ENCODE assay signal across 28 mouse cellular contexts in genomic region chr5:148715218-148715991, GRCm38 (mm10).
DNase-seq lines count a peak whose midpoint lies in the region; ATAC-seq and TF ChIP-seq lines count a peak whose summit lies in the region.
"Had no signal": no experiment of that assay in that cellular context is flagged by ENCODE, and none has a peak within 500 bp of the region (broad histone marks: within the 10 kb centered on the region; RNA-seq: fewer than 3 reads in every experiment).

No protein-coding gene starts in this region.

- H3K4me3 ChIP-seq in lung, embryonic 16.5 days (ENCODE audit: low read length), result no peak overlapping the region
- H3K4me3 ChIP-seq in intestine, embryonic 16.5 days (ENCODE audit: low read length), result no peak overlapping the region
- H3K4me3 ChIP-seq in stomach, embryonic 14.5 days (ENCODE audit: low read depth, low read length), result no peak overlapping the region
- H3K4me3 ChIP-seq in layer of hippocampus, adult 2 months, result no peak overlapping the region
- H3K4me3 ChIP-seq: embryonic facial prominence, embryonic 13.5 days; erythroblast, embryonic 14.5 days; forebrain, embryonic 12.5 days; gastrocnemius, adult 2 months; limb, embryonic 15.5 days; megakaryocyte, embryonic 14.5 days; neural tube, embryonic 12.5 days had no signal

- H3K27me3 ChIP-seq in lung, embryonic 16.5 days (ENCODE audit: control insufficient read depth, insufficient read depth, low read depth, low read length), result no peaks in the 10 kb centered on the region
- H3K27me3 ChIP-seq in intestine, embryonic 16.5 days (replicated peaks; ENCODE audit: control insufficient read depth, insufficient read depth, low read length), result no peaks in the 10 kb centered on the region
- H3K27me3 ChIP-seq in stomach, embryonic 14.5 days (ENCODE audit: control insufficient read depth, insufficient read depth, low read length), result no peaks in the 10 kb centered on the region
- H3K27me3 ChIP-seq: embryonic facial prominence, embryonic 13.5 days; forebrain, embryonic 12.5 days; limb, embryonic 15.5 days; neural tube, embryonic 12.5 days had no signal

- peaks cover 7% of the 10 kb centered on the region for H3K9me3 ChIP-seq in lung, embryonic 16.5 days (ENCODE audit: control insufficient read depth, low read length)
- no peaks in the 10 kb centered on the region for H3K9me3 ChIP-seq in intestine, embryonic 16.5 days (ENCODE audit: control insufficient read depth, low read length)
- H3K9me3 ChIP-seq in stomach, embryonic 14.5 days (ENCODE audit: control insufficient read depth, low read depth, low read length), result no peaks in the 10 kb centered on the region
- H3K9me3 ChIP-seq: limb, embryonic 15.5 days; neural tube, embryonic 12.5 days had no signal

- WGBS in lung, embryonic 16.5 days, result 44% methylated on average over 15 of the region's 15 CpGs
- WGBS in intestine, embryonic 16.5 days, result 46% methylated on average over 15 of the region's 15 CpGs
- WGBS in stomach, embryonic 14.5 days, result 58% methylated on average over 15 of the region's 15 CpGs

- no peak overlapping the region for H3K4me2 ChIP-seq in lung, embryonic 16.5 days (ENCODE audit: low read depth, low read length)
- H3K4me2 ChIP-seq in intestine, embryonic 16.5 days (ENCODE audit: low read depth, low read length), result no peak overlapping the region
- no peak overlapping the region for H3K4me2 ChIP-seq in stomach, embryonic 14.5 days (replicated peaks; ENCODE audit: low read depth, low read length)
- H3K4me2 ChIP-seq: embryonic facial prominence, embryonic 13.5 days; forebrain, embryonic 12.5 days; hindbrain, embryonic 14.5 days; limb, embryonic 15.5 days; neural tube, embryonic 12.5 days had no signal

- ATAC-seq in lung, embryonic 16.5 days (ENCODE audit: low read depth), result peak; percentile 57; the same call in 1 of the 2 replicates
- ATAC-seq in intestine, embryonic 16.5 days, result peak; percentile 74
- peak; percentile 66 for ATAC-seq in stomach, embryonic 14.5 days (ENCODE audit: insufficient number of reproducible peaks, insufficient read depth, low FRiP score, low read depth)

- H3K27ac ChIP-seq in lung, embryonic 16.5 days (ENCODE audit: low read length), result no peak overlapping the region
- H3K27ac ChIP-seq in intestine, embryonic 16.5 days (ENCODE audit: low read length), result no peak overlapping the region
- H3K27ac ChIP-seq in stomach, embryonic 14.5 days (ENCODE audit: low read length), result no peak overlapping the region
- no peak overlapping the region for H3K27ac ChIP-seq in layer of hippocampus, adult 2 months
- H3K27ac ChIP-seq: embryonic facial prominence, embryonic 13.5 days; forebrain, embryonic 12.5 days; gastrocnemius, adult 2 months; hindbrain, embryonic 14.5 days; limb, embryonic 15.5 days; neural tube, embryonic 12.5 days had no signal

- H3K4me1 ChIP-seq in lung, embryonic 16.5 days (replicated peaks; ENCODE audit: control insufficient read depth, insufficient read depth, low read length), result peaks cover 2% of the 10 kb centered on the region; the same call in 1 of the 2 replicates
- H3K4me1 ChIP-seq in intestine, embryonic 16.5 days (ENCODE audit: control insufficient read depth, insufficient read depth, low read length), result no peaks in the 10 kb centered on the region
- no peaks in the 10 kb centered on the region for H3K4me1 ChIP-seq in stomach, embryonic 14.5 days (ENCODE audit: control insufficient read depth, insufficient read depth, low read length)
- H3K4me1 ChIP-seq: embryonic facial prominence, embryonic 13.5 days; forebrain, embryonic 12.5 days; limb, embryonic 15.5 days; megakaryocyte, embryonic 14.5 days; neural tube, embryonic 12.5 days had no signal

- TF ChIP-seq CTCF in layer of hippocampus, adult 2 months (conservative IDR thresholded peaks at IDR 0.05), result no peak

- no peak for DNase-seq in lung, postnatal 10 days
- no peak for DNase-seq in spleen, postnatal 10 days (ENCODE audit: low spot score in 2 of 2)
- DNase-seq in thymus, adult 18-20 months, result no peak
- DNase-seq in layer of hippocampus, adult 2 months (ENCODE audit: low spot score in 2 of 2), result no peak
- DNase-seq: adrenal gland, adult 8-10 months; cerebellum, adult 2 months; cerebellum, postnatal 25 days; gastrocnemius, adult 2 months; kidney, adult 11 months; kidney, postnatal 4 days; layer of hippocampus, adult 9-11 months; left cerebral cortex, postnatal 4 days; lung, postnatal 36 days; midbrain, embryonic 14.5 days; retina, postnatal 1 day; right cerebral cortex, postnatal 25 days; spleen, adult 18-20 months; thymus, postnatal 25 days had no signal

- H3K36me3 ChIP-seq in lung, embryonic 16.5 days (ENCODE audit: control insufficient read depth, insufficient read depth, low read length), result no peaks in the 10 kb centered on the region
- H3K36me3 ChIP-seq in intestine, embryonic 16.5 days (ENCODE audit: control insufficient read depth, insufficient read depth, low read length), result no peaks in the 10 kb centered on the region
- H3K36me3 ChIP-seq in stomach, embryonic 14.5 days (ENCODE audit: control insufficient read depth, insufficient read depth, low read length), result no peaks in the 10 kb centered on the region
- H3K36me3 ChIP-seq: embryonic facial prominence, embryonic 13.5 days; forebrain, embryonic 12.5 days; limb, embryonic 15.5 days; neural tube, embryonic 12.5 days had no signal

- no peak overlapping the region for H3K9ac ChIP-seq in lung, embryonic 16.5 days (ENCODE audit: low read length)
- H3K9ac ChIP-seq in intestine, embryonic 16.5 days (ENCODE audit: low read depth, low read length), result no peak overlapping the region
- no peak overlapping the region for H3K9ac ChIP-seq in stomach, embryonic 14.5 days (replicated peaks; ENCODE audit: low read depth, low read length)
- H3K9ac ChIP-seq: embryonic facial prominence, embryonic 13.5 days; forebrain, embryonic 12.5 days; hindbrain, embryonic 14.5 days; limb, embryonic 15.5 days; neural tube, embryonic 12.5 days had no signal
